Mouse (Mus musculus): ENCODE results near the gene Sgcb.
"Not testable (repeated sequence)": the region's sequence is repeated elsewhere in the genome, so short reads cannot be mapped to it uniquely, and the experiment has no call there.

Sgcb gene

GRCm38 (mm10) chr5:73585212-73586115, 62.1 kb downstream of the Sgcb start:
- ATAC-seq (ENCODE audit: insufficient number of reproducible peaks, low FRiP score, low TSS enrichment): peak; percentile 96

- ATAC-seq (ENCODE audit: insufficient number of reproducible peaks, low FRiP score, low TSS enrichment): not testable (repeated sequence)
These were observed 63.6 kb downstream of the Sgcb start for GRCm38 (mm10) chr5:73584011-73584410.

Measured in cerebellum, adult (tissue).